Mouse (Mus musculus) neutrophil, adult 5-6 weeks (primary cell): Measurements from ENCODE around the gene Wdr26. TPM values are rescaled to one million over a fixed set of nuclear protein-coding genes. Genes with fewer than 3 reads are reported as not detected.

Source experiments
- ATAC-seq: fragments of 151-379, 151-347 bp; 2 replicates; pipeline ENCODE4 v1.8.0; 2017; ENCODE audit warnings: mild to moderate bottlenecking, moderate TSS enrichment; ENCODE audit not compliant: insufficient number of reproducible peaks, poor library complexity, low FRiP score, severe bottlenecking; ENCODE audit errors: extremely low read depth
- total RNA-seq: library from RNA; stranded (forward); fragments of 200-1000 nt; gene quantifications from 2 replicates; pipeline ENCODE4 v1.2.3, GENCODE M21; 2017

The Wdr26 gene
- total RNA-seq, result 206 and 210 TPM in 2 replicates

DNA sequence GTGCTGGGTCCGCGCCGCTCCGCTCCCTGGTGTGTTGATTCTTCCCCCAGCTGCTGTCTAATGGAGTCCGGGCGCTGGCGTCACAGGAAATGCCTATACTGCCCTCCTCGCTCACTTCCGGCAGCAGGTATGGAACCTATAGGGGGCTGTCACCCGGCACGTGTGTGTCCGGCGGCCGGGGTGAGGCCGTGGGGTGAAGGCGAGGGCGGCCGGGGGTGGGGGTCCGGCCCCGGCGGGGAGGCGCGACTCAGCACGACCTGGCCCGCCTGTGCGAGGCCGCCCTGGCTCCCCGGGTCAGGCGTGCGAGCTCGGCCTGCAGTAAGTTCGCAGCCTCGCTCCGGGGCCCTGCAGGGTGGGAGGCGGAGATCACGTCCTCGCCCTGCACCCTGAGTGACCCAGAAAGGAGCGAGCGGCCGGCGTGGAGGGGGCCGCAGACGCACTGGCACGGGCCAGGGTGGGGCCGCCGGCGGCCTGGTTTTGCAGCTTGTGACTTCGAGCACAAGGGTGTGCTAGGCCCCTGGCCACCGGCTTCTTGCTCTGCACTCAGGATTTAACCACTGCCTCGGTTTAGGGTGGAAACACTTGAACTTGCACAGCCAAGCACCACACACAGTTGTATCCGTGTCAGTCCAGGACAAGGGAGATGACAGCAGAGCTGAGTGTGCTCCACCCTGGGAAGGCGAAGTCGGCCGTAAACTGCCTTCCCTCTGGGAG is at the start of gene Wdr26:
TSS of gene Wdr26 (minus strand) at position 82 of the 714 bp plus-strand sequence.
- ATAC-seq, result peak; percentile 87

DNA sequence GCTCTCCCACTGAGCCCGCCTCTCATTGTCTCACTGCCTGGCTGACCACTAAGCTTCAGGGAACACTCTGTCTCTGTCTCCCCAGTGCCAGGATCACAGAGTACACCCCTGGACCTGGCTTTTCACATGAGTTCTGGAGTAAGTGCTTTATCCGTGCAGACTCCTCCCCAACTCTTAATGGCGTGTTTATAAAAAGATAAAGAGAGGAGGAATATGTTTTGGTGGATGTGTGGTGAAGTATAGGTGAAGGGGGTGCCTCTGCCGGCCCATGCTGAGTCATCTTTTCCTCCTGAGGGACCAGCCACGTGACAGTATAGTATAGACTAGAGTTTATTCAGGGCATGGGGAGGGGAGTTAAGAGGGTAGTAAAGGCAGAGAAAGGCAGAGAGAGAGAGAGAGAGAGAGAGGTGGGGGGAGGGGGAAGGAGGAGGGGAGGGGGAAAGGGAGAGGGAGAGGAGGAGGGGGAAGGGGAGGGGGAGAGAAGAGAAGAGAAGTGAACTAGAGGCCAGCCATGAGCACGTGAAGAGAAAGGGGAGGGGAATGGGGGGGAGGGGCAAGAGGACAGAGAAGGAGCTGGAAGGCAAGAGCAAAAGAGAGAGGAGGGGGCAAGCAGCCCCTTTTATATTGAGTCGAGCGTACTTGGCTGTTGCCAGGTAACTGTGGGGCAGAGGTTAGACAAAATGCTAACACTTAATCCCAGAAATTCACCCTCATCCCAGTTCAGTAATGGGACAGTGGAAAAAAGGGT is 49.3 kb upstream of the Wdr26 start:
- ATAC-seq, result no peak

DNA sequence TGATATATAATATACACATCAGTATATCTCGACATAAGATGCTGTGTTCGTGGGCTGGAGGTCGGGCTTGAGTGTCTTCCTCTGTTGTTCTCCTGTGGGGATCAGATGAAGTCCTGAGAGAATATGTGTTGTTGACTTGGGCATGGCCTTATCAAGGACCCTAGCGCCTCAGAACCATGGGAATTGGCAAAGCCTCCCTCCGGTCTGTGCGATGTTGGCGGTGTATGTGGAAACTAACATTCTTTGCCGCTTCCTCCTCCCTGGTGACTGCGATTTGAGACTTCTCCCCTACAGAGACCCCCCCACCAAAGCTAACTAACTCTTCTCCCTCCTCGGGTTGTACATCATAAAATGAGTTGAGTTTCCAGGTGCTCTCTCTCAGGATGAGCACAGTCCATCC is 48.6 kb upstream of the Wdr26 start:
- ATAC-seq, result no peak

DNA sequence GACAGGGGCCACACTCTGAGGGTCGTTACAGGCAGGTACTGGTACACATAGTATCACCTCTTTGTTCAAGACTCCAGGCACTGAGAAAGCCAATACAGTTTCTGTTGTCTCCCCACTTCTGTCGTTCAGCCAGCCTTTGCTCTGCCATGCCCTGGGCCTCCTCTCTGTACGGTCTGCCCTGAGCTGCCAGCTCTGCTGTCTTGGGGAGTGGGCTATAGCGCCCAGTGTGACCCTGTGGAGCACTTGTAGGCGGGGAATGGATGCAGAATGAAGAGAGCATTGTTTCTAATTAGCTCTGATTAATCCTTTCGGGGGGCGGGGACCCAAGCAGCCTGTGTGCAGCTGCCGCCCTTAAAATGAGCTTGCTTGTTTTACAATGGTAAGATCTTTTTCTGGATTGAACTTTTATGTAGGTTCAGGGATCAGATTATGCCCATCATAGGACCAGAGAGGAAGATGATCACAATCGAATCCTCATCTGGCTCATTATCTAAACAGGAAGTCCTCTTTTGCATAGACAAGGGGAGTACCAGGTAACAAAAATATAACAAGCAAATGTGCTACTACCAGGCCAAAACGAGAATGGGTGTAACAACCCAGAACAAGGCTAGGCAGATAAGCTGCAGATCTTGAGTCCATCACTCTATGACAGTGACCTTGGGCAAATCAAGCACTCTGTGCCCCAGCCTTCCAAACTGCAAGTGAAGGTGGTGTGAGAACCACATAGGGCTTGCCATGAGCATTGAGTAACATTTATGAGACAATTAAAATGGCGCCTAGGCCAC is 48.0 kb upstream of the Wdr26 start:
- no peak for ATAC-seq

DNA sequence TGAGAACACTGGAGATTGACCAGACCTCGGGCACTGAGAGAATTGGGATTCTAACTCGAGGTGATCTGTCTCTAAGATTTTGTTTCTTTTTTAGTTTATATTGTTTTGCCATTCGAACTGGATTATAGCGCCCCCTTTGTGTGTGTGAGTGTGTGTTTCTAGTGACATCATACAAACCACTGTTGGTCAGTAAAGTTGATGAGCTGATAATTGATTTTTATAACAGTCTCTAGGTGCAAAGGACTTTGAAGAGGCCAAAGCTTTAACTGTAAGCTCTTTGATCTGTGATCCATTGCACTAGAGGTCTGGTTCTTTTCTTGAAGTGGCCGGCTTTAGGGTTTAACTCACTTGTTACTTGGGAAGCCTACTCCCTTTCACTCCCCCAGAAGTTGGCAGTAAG is 47.3 kb upstream of the Wdr26 start:
- no peak for ATAC-seq

DNA sequence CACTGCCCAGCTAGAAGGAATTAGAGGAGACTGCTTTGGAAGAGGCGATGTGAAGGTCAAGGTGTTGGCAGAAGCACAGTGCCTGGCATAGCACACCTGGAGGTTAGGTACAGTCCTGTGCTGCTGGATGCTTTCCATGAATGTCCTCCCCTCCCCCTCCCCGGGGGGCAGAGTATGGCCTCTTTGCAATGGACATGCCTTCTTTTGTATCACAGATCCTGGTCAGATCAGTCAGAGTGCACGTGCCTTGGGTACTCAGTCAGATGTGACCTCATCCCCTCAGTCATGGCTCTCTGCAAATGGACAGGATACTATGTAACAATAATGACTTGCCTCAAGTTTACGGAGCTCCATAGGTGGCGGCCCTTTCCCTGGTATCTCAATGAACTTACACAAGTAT is 46.8 kb upstream of the Wdr26 start:
- ATAC-seq, result no peak

DNA sequence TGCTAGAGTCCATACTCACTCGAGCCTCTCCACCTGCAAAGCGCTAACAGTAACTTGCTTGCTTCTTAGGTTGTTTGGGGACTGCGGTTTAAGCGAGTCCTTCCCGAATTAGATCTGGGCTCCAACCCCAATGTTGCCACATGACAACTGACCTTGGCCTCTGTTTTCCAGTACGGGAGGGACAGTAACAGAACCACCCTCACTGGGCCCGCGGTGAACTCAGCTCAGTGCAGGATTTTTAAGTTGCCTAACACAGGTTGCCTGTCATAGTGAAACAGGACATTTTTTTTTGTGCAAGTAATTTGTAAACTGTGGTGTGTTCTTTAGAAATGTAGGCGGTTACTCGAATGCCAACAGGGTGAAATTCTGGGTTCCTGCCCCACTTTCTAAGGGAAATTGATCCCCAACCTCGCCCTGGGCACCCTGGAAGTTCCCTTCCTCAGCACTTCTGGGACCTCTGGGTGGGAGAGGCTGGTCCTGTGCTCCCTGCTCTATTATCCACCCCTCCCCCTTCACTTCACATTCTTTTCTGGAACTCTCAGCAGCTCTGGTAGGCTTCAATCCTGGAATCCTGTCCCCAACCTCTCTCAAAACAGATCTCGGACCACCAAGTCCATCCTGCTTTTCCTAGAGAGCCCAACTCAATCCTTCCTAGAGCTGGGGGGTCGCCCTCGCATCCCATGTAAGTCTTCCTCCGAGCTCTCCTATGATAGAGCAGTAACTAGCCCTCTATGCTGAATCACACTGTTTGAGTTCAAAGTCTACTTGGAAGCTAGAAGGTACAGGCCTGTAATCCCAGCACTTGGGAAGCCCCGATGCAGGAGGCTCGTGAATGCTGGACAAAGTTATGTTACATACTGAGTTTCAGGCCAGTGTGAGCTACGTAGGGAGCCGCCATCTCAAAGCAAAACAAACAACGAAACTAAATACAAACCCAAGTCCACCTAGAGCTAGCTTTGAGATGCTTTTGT is 46.1 kb upstream of the Wdr26 start:
- ATAC-seq, result no peak

DNA sequence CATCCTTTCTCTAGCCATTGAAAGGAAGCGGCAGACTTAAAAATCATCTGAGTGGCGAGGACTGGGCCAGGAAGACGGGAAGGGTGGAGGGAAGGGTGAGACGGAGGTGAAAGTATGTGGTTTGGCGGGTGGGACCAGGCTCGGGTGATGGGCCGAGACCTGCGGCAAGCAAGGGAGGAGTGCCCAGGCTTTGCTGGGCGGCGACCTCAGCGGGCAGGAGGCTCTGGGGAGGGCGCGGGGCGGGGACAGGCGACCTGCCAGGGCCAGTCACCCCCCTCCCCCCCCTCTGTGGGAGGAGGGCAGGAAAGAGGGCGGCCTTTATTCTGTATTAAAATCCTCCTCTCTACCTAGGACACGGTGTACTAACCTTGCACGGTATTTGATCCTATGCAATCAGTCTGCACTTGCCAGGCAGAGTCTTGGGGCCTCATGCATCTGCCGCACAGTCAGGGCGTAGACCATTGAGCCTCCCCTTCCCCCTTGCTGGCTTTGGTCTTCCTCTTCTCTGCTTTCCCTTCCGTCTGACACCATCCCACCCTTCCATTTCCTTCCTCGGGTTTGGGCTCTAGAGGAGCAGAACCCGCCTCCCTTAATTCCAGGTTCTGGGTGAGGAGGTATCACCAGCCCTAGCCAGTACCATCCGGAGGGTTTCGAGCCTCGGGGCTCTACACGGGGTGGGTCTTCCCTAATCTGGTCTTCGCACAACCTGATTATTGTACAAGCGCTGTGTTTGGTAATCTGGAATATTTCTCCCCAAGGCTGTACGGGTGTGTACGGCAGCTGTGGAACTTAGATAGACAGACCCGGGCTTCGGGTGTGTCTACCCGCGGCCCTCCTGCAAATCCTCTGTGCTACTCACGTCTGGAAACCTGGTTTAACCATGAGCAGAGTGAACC is 45.1 kb upstream of the Wdr26 start:
- ATAC-seq, result peak; percentile 73

DNA sequence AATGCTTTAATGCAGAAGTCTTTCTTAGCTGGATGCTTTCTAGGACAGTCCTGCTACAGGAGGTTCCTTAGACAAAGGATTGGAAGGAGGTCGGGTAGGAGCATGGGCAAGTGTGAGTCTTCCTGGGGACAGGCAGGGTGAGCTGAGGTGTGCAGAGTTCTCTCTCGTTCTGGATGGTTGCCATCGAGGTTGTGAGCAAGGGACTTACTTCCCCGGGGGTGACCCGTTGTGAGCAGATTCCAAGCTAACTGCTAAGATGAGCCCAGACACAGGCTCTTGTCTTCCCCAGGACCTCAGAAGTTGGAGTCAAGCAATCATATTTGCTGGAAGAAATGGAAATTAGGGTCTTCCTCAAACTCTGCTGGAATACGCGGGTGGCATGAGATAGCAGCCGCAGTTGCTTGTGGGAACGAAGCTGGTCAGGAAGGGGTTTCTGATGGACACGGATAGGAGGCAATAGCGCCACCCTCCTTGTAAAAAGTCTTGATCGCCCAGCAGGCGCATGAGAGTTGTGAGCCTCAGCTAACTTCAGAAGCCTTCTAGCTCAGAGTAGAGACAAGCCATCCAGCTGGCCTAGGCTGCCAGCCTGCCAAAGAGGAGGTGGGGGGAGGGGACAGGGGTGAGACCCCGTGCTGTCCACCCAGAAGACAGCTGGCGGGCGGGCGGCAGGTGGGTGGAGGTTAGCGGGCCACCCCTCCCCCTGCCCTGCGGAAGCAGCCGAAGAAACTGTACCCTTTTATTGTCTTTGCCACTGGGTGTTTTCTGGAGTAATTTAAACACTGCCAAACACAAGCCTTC is 44.3 kb upstream of the Wdr26 start:
- ATAC-seq, result peak; percentile 20

DNA sequence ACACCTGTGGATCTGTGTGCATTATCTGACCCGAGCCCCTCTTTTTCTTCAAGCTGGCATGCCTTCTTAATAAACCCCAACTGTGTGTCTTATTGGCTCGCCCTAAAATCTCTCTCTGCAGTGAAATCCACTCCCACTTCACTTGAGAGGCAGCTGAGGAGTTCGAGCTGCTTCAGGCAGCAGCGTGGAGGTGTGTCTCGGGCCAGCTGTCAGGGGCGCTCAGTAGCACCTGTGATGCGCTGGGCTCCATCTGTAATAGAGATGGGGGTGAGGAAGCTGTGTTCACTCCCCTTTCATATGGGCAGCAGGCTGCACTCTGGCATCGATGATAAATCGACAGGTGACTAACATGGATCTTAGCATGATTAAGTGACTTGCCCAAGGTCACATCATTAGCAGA is 43.6 kb upstream of the Wdr26 start:
- no peak for ATAC-seq

DNA sequence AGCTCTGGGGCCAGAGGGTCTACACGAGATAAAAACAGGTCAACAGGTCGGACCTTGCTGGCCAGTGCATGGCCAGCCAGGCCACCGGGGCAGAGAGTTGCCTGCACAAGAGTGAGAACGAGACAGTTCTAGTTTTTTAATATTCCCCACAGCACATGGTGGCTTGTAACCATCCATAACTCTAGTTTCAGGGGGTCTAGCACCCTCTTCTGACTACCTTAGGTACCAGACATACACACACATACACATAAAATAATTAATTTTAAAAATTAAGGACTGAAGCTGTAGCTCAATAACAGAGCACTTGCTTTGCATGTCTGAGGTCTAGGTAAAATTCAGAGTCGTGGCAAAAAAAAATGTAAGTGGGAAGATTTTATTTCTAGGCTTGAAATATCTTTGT is 39.8 kb upstream of the Wdr26 start:
- ATAC-seq, result no peak

DNA sequence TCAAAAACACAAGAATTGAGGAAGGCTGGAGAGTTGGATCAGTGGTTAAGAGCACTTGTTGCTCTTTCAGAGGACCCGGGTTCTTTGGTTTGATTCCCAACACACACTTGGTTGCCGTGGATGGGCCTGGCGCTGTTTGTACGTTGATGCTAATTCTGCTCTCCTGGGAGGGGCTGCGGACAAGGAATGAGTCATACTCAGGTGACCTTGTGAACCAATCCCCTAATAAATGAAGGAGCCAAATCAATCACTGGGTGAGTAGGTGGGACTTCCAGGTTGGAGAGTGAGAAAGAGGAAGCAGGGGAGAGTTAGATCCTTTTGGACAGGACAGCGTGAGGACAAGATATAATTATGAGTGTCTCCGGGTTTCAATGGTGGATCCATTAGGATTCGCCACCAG is 39.2 kb upstream of the Wdr26 start:
- no peak for ATAC-seq

DNA sequence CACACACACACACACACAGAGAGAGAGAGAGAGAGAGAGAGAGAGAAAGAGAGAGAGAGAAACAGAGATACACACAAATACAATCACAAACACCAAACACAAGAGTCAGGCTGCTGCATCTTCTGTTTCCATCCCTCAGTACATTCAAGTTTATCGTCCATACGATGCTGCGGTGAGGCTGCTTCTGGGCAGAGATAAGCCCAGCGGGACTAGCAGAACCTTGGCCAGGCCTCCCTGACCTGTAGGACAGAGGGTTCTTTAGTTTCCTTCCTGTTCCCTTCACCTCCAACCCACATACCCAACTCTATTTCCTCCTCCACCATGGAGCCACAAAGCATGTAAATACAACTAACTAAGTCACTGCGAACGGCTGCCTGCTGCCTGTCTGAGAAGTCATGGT is 37.7 kb upstream of the Wdr26 start:
- no peak for ATAC-seq

DNA sequence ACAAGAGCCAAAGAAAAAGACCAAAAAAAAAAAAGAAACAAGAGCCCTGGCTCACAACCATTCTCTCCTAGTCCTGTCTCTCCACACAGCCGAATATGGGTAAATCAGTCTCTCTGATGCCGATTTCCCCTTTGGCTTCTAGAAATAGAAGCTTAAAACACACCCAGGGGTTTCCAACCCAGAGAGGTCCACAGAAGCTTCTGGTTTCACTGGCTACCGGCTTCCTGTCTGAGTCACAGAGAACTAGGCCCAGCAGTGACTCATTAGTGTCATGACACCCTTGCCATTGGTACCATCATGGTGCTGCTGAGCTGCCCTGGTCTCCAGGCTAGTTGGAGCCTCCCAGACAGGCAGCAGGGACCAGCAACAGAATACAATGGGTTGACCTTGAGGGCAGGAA is 35.4 kb upstream of the Wdr26 start:
- ATAC-seq, result peak; percentile 75

DNA sequence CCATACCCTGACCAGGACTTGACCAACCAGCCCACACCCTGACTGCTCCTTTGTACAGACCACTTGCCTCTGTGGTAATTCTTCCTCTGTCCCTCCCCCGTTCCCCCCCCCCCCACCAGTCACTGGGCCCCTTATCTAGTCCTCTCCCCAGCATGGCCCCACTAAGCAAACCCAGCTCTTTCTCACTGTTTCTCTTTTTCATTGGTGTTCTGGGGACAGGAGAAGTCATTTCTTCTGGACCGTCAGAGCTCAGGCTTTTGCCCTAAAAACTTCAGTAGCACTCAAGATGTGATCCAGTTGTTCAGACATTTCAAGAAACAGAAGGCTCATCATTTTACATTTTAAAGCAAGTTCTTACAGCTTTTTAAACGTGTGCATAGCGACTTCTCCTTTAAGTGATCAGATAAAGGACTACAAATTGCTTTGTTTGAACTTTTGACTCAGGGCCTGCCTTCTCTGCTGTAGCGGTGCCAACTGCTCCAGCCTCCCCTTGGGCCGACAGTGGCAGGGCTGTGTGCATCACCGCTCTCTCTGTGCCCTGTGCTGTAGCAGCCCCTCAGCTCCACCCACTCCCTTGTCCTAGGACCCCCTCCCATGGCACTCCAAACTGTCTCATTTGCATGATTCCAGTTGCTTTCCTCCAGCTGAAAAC is 34.8 kb upstream of the Wdr26 start:
- no peak for ATAC-seq

DNA sequence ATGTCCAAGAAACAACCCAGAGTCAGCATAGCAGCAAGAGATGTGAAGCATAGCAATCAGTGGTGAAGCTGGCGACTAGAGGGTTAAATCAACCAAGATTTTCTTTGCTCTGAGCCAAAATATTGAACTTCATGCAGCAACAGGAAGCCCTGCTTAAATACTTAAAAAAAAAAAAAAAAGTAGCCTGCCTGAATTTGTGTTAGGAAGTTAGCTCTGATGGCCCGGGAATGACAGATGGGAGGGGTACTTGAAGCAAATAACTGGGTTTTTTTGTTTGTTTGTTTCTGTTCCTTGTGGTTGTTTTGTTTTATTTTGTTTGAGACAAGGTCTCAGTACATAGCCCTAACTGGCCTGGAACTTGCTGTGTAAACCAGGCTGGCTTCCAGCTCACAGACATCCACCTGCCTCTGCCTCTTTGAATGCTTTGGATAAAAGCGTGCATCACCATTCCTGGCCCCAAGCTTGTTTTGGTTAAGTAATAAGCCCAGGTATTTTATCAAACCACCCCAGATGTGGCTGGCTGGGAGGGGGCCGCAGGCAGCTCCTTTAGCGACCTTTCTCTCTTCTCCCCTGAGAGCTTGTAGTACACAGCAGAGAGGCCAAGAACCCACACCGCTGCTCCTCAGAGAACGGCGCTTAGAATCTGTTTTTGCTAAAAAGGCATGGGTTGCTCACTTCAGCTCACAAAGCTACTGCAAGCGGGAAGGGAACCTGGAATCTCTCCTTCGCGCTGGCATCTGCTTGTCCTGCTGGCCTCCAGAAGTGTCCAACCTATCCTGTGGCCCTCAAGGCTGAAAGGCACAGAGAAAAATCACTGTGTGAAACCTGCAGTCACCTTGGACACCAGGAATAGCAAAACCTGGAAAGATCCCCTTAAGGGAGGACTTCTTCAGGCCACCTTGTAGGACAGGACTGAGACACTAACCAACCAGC is 34.0 kb upstream of the Wdr26 start:
- ATAC-seq, result no peak
